Mouse (Mus musculus) small intestine, adult 2 months (tissue): Measurements from ENCODE around the gene Rpl18.

ENCODE experiments used
- CTCF ChIP-seq: fragments of 200-500 bp; IDR thresholded peaks from 2 replicates; pipeline ENCODE4 v1.5.1; 2012; ENCODE audit warnings: low read depth, mild to moderate bottlenecking, control low read depth, inconsistent platforms, low read length, moderate library complexity, mixed read lengths; ENCODE audit not compliant: insufficient replicate concordance, insufficient read length; ENCODE audit errors: extremely low read depth
- POLR2A ChIP-seq: fragments of 200-500 bp; IDR thresholded peaks from 2 replicates; pipeline ENCODE4 v1.6.1; 2012; ENCODE audit warnings: low read depth, mild to moderate bottlenecking, control low read depth, inconsistent platforms, low read length, moderate library complexity

- TF ChIP-seq CTCF (peak; percentile 98), POLR2A (0 out of 2 replicates have a peak, but pooled peaks have one; percentile 10)
Measured at GRCm38 (mm10) chr7:45682144-45683126, 32.8 kb upstream of the Rpl18 start.
